Mouse (Mus musculus) embryonic facial prominence, embryonic 15.5 days (tissue): ENCODE measurements around the gene Mss51. TPM values are rescaled to one million over a fixed set of nuclear protein-coding genes. Genes with fewer than 3 reads are reported as not detected.
A peak's percentile ranks its signal among the peaks of the same experiment; 100 is the strongest.

Experiments
- ATAC-seq: fragments of 200-750 bp; cut with Nextera tagmentation; 2 replicates; pipeline ENCODE4 v1.8.0; 2017; ENCODE audit warnings: low read depth, moderate TSS enrichment; ENCODE audit not compliant: insufficient number of reproducible peaks, low FRiP score, low TSS enrichment
- H3K27ac ChIP-seq: fragments of 300-500 bp; sonication (generic); replicated peaks from 2 replicates; pipeline ENCODE4 v1.5.1; 2015; ENCODE audit warnings: mild to moderate bottlenecking, inconsistent platforms
- H3K27me3 ChIP-seq: fragments of 300-500 bp; sonication (generic); 2 replicates; pipeline ENCODE4 v1.6.1; 2015; ENCODE audit warnings: inconsistent platforms
- H3K36me3 ChIP-seq: fragments of 300-500 bp; sonication (generic); 2 replicates; pipeline ENCODE4 v1.6.1; 2015; ENCODE audit warnings: mild to moderate bottlenecking, inconsistent platforms
- H3K4me1 ChIP-seq: fragments of 300-500 bp; sonication (generic); 2 replicates; pipeline ENCODE4 v1.6.1; 2015; ENCODE audit warnings: inconsistent platforms
- H3K4me2 ChIP-seq: fragments of 300-500 bp; sonication (generic); replicated peaks from 2 replicates; pipeline ENCODE4 v1.6.1; 2015; ENCODE audit warnings: mild to moderate bottlenecking, inconsistent platforms
- H3K4me3 ChIP-seq: fragments of 300-500 bp; sonication (generic); replicated peaks from 2 replicates; pipeline ENCODE4 v1.5.1; 2015; ENCODE audit warnings: mild to moderate bottlenecking, inconsistent platforms
- H3K9ac ChIP-seq: fragments of 300-500 bp; sonication (generic); 2 replicates; pipeline ENCODE4 v1.6.1; 2015; ENCODE audit warnings: inconsistent platforms
- H3K9me3 ChIP-seq: fragments of 300-500 bp; sonication (generic); replicated peaks from 2 replicates; pipeline ENCODE4 v1.6.1; 2016; ENCODE audit warnings: inconsistent platforms
- WGBS: fragments of 180-500 bp; shearing (Covaris S2); methylation state at CpG from one replicate; pipeline ENCODE4 v1.1.7; 2015; 5-methylcytosine and 5-hydroxymethylcytosine counted together
- polyA plus RNA-seq: library from polyadenylated mRNA; unstranded; fragments of >200 nt; fragmentation: Nextera tagmentation; extraction: Ambion mirVana; gene quantifications from 2 replicates; pipeline ENCODE4 v1.2.1, GENCODE M21; 2015

Gene Mss51
- 1.9 and 2.0 TPM in 2 replicates for polyA plus RNA-seq

- no peak within 1 kb of the TSS for H3K4me3 ChIP-seq
- H3K36me3 ChIP-seq: peaks cover 39% of the 10 kb centered on the region
- H3K4me2 ChIP-seq: no peak within 1 kb of the TSS
- H3K9me3 ChIP-seq: no peaks in the 10 kb centered on the region
- WGBS: 75% methylated on average over 2 of the region's 2 CpGs
- ATAC-seq: no peak
- H3K27me3 ChIP-seq: no peaks in the 10 kb centered on the region
- H3K4me1 ChIP-seq: no peaks in the 10 kb centered on the region
- H3K27ac ChIP-seq: no peak within 1 kb of the TSS
- no peak within 1 kb of the TSS for H3K9ac ChIP-seq
Measured at GRCm38 (mm10) chr14:20496603-20497002, at the start of gene Mss51. Mss51 (minus strand) TSS chr14:20496901.

DNA sequence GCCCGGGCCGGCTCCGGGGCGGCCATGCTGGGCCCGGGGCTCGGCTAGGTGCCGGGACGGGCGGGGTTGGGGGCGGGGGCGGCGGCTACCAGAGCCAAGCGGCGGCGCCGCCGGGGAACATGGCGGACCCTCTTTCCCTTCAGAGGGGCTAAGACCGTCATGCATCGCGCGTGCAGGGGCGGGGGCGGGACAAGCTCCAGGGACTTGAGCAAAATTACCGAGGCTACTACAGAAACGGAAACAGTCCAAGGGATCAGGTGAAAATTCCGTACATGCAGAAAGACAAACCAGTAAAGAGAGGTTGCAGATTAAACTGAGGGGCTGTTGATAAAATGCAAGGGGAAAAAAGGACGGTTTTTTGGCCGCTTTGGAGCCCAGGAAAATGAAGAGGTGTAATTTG, 49.7 kb upstream of the Mss51 start, which contains the start of gene Ppp3cb:
TSS of gene Ppp3cb (minus strand) at position 159 of the 400 bp plus-strand sequence.
- ATAC-seq: peak; percentile 93
- under 1% methylated on average over 29 of the region's 29 CpGs for WGBS
- Histone ChIP-seq H3K27me3 (no peaks in the 10 kb centered on the region), H3K36me3 (peaks cover 16% of the 10 kb centered on the region), H3K4me3 (peak within 1 kb of the TSS; percentile 90), H3K9me3 (no peaks in the 10 kb centered on the region), H3K4me2 (peak within 1 kb of the TSS; percentile 48), H3K27ac (peak within 1 kb of the TSS; percentile 98), H3K9ac (peak within 1 kb of the TSS; percentile 86), H3K4me1 (peaks cover 16% of the 10 kb centered on the region)

DNA sequence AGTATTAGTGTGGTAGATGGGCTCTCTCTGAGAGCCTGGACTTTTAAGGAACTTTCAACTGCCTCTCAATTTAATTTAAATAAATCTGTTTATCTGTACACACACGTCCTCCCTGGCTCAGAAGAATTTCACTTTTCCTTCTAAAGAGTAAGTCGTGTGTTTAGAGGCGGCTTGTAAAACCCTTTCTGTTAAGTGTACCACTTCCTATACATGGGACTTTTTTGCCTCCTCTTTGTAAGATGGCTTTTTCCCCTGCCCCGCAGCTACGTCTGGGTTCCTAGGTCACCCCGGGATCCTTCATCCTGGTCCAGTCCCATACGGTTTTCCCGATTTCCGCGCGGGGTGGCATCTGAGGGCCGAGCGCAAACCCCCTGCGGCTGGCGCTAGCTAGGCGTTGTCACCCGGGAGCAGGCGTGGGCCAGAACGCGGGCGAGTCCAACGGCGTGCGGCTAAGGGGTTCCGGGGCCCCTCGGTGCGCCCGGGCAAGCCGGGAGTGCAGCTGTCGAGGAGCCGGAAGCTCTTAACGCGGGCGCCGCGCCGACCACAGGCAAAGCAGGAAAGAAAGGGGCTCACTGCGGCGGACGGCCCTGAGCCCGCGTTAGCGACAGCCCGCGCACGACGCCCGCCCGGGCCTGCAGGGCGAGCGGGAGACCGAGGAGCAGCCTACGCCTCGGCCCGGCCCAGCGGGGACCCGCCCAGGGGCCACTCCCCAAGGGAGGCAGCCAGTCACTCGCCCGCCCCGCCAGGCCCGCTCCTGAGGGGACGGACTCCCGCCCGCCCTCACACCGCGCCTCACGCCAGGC, 49.0 kb upstream of the Mss51 start:
- ATAC-seq: peak; percentile 97
- no peaks in the 10 kb centered on the region for H3K27me3 ChIP-seq
- under 1% methylated on average over 67 of the region's 67 CpGs for WGBS
- no peaks in the 10 kb centered on the region for H3K9me3 ChIP-seq
- peak overlapping the region; percentile 86 for H3K9ac ChIP-seq
- H3K4me3 ChIP-seq: peak overlapping the region; percentile 90
- peak overlapping the region; percentile 98 for H3K27ac ChIP-seq
- peak overlapping the region; percentile 48 for H3K4me2 ChIP-seq
- H3K4me1 ChIP-seq: peaks cover 16% of the 10 kb centered on the region
- peaks cover 12% of the 10 kb centered on the region for H3K36me3 ChIP-seq

DNA sequence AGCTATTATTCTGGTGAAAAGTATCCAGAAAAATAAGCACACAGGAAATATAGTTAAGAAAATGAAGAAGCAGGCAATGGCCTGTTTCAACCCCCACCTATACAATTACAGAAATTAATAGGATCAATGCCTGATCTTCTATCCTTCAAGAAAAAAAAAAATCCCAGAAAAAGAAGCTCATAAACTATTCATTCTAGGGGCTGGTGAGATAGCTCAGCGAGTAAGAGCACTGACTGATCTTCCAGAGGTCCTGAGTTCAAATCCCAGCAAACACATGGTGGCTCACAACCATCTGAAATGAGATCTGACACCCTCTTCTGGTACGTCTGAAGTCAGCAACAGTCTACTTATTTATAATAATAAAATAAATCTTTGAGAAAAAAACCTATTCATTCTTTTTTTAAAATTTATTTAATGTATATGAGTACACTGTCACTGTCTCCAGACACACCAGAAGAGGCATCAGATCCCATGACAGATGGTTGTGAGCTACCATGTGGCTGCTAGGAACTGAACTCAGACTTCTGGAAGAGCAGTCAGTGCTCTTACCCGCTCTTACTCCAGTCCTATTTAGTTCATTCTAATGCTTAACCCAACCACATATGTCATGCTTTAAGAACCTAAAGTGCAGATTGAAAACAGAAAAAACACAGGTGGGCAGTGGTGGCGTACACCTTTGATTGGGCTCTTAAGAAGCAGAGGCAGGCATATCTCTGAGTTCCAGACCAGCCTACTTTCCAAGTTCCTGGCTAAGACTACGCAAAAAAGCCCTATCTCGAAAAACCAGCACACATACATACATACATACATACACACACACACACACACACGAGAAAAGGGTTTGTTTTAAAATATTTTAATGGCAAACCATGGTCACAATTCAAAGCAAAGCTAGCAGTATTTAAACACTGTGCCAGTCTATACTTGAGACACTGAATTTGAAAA, 48.0 kb upstream of the Mss51 start:
- H3K4me1 ChIP-seq: peaks cover 16% of the 10 kb centered on the region
- H3K27ac ChIP-seq: no peak overlapping the region
- 64% methylated on average over 7 of the region's 7 CpGs for WGBS
- peaks cover 6% of the 10 kb centered on the region for H3K36me3 ChIP-seq
- no peaks in the 10 kb centered on the region for H3K9me3 ChIP-seq
- H3K27me3 ChIP-seq: no peaks in the 10 kb centered on the region
- no peak overlapping the region for H3K9ac ChIP-seq
- peak overlapping the region; percentile 90 for H3K4me3 ChIP-seq
- H3K4me2 ChIP-seq: peak overlapping the region; percentile 48
- no peak for ATAC-seq

DNA sequence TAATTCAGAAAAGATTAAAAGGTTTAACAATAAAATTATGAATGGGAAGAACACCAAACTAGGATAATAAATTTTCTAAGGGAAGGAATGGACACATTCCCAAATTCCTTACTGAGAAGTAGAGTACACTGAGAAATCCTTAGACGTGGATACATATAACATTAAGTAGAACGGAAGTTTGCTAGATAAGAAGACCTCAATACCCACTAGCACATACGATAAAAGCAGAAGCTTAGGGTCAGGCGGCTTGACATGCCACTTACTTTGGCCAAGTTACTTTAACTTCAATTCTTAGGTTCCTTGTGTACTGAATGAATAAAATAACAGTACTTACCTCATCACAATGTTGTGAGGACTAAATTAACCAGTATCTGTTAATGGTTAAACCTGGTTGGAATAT, 32.9 kb upstream of the Mss51 start:
- Histone ChIP-seq H3K9me3 (no peaks in the 10 kb centered on the region), H3K4me3 (no peak overlapping the region), H3K27ac (no peak overlapping the region), H3K9ac (no peak overlapping the region), H3K4me2 (no peak overlapping the region), H3K4me1 (no peaks in the 10 kb centered on the region), H3K27me3 (no peaks in the 10 kb centered on the region), H3K36me3 (no peaks in the 10 kb centered on the region)
- 93% methylated on average over 4 of the region's 4 CpGs for WGBS
- no peak for ATAC-seq

DNA sequence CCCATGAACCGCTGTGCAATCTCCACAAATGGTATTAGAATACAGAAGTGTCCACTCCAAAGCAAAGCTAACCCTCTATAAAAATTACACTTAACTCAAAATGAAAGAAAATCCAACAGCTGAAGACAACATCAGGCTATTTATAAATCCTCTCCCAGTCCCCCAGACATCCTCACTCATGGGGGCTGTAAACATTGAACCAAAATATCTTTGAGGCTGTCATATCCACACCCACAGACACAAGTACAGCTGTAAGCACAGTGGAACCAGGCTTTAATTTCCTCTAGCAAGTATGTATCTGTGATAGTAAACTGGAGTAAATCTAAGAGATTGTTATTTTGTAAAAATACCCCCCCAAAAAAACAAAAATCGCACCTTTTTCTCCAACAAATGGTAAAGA, 23.5 kb upstream of the Mss51 start:
- no peaks in the 10 kb centered on the region for H3K4me1 ChIP-seq
- H3K27me3 ChIP-seq: no peaks in the 10 kb centered on the region
- H3K4me3 ChIP-seq: no peak overlapping the region
- H3K4me2 ChIP-seq: no peak overlapping the region
- ATAC-seq: no peak
- no peak overlapping the region for H3K27ac ChIP-seq
- peaks cover 31% of the 10 kb centered on the region for H3K36me3 ChIP-seq
- 95% methylated on average over 2 of the region's 2 CpGs for WGBS
- H3K9ac ChIP-seq: no peak overlapping the region
- no peaks in the 10 kb centered on the region for H3K9me3 ChIP-seq

DNA sequence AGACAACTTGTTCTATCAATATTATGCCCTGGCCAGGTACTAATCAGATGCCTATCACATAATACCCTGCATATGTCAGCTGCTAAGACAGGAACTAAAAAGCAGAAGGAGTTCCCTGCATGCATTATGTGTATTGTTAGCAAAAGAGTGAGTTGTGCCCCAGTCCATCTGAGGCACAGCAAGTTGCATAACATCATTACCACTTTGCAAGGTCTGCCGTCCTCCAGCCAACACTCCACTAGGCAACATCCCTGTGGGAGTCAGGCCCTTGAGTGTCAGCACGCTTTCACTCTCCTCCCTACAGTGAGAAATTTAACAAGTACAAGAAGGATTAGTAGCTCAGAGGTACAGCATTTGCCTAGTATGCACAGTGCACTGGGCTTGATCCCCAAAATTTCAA, 11.7 kb upstream of the Mss51 start:
- 82% methylated on average over 2 of the region's 2 CpGs for WGBS
- no peak for ATAC-seq

GRCm38 (mm10) chr14:20502966-20503365, 6.3 kb upstream of the Mss51 start:
- no peak for ATAC-seq
- Histone ChIP-seq H3K27ac (no peak overlapping the region), H3K27me3 (no peaks in the 10 kb centered on the region), H3K4me1 (no peaks in the 10 kb centered on the region), H3K9me3 (no peaks in the 10 kb centered on the region), H3K4me3 (no peak overlapping the region), H3K4me2 (no peak overlapping the region), H3K9ac (no peak overlapping the region), H3K36me3 (peaks cover 13% of the 10 kb centered on the region)
- 94% methylated on average over 10 of the region's 10 CpGs for WGBS

More for the DNA sequence above, 11.7 kb upstream of the Mss51 start:
- Histone ChIP-seq H3K36me3 (peaks cover 11% of the 10 kb centered on the region; the same call in 1 of the 2 replicates), H3K27me3 (no peaks in the 10 kb centered on the region), H3K9me3 (no peaks in the 10 kb centered on the region), H3K9ac (no peak overlapping the region), H3K27ac (no peak overlapping the region), H3K4me1 (no peaks in the 10 kb centered on the region), H3K4me3 (no peak overlapping the region), H3K4me2 (no peak overlapping the region)

DNA sequence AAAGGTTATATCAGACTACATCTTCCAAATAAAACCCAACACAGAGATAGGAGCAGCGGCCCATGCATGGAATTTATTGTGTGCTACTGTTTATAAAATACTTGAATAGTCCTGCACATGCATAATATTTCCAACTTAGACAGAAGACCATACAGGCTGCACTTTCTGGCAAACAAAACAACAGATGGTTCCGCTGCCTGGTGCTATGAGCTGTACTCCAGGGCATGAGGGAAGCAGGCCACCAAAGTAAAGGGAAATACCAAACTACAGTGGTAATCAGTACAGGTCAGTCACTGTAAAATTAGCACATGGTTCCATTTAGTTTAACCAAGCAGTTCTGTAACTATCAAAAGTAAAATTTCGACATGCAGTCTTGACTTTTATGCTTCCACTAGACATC, 3.3 kb upstream of the Mss51 start:
- Histone ChIP-seq H3K9me3 (no peaks in the 10 kb centered on the region), H3K4me3 (no peak overlapping the region), H3K4me2 (no peak overlapping the region), H3K36me3 (peaks cover 31% of the 10 kb centered on the region), H3K27me3 (no peaks in the 10 kb centered on the region), H3K27ac (no peak overlapping the region), H3K9ac (no peak overlapping the region), H3K4me1 (no peaks in the 10 kb centered on the region)
- ATAC-seq: no peak
- WGBS: 64% methylated on average over 3 of the region's 3 CpGs

DNA sequence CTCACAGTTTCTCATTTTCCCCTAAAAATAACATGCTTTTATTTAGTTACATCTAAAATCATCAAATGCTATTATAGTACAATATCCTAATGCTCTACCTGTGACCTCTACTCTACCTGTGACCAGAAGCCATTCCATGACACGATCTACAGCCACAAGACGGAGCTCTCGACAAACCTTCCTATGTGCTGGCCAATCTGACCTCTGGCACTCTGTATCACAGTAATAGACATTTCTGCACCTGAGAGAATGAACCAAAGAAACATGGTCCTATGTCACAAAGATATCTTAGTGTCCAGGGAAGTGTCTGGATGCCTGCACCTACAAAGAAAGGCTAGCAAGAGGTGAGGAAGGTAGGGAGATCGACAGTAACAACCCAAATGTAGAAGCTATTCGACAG, 10.7 kb downstream of the Mss51 start:
- no peaks in the 10 kb centered on the region for H3K9me3 ChIP-seq
- H3K27ac ChIP-seq: no peak overlapping the region
- WGBS: 92% methylated on average over 5 of the region's 5 CpGs
- H3K4me1 ChIP-seq: 0 out of 2 replicates have a peak, but pooled peaks cover 2% of the 10 kb centered on the region
- no peaks in the 10 kb centered on the region for H3K27me3 ChIP-seq
- H3K4me2 ChIP-seq: no peak overlapping the region
- ATAC-seq: no peak
- H3K9ac ChIP-seq: no peak overlapping the region
- no peak overlapping the region for H3K4me3 ChIP-seq
- peaks cover 25% of the 10 kb centered on the region for H3K36me3 ChIP-seq

- Histone ChIP-seq H3K27me3 (no peaks in the 10 kb centered on the region), H3K4me1 (peaks cover 11% of the 10 kb centered on the region; the same call in 1 of the 2 replicates), H3K9ac (no peak overlapping the region), H3K4me3 (no peak overlapping the region), H3K36me3 (peaks cover 25% of the 10 kb centered on the region), H3K27ac (no peak overlapping the region), H3K9me3 (no peaks in the 10 kb centered on the region), H3K4me2 (no peak overlapping the region)
- WGBS: 87% methylated on average over 7 of the region's 7 CpGs
- ATAC-seq: no peak
Measured at GRCm38 (mm10) chr14:20482051-20482751, 14.5 kb downstream of the Mss51 start.
